Mouse (Mus musculus): ENCODE measurements around the gene Vars. TPM values are rescaled to one million over a fixed set of nuclear protein-coding genes. Genes with fewer than 3 reads are reported as not detected.
"Not testable (repeated sequence)": the region's sequence is repeated elsewhere in the genome, so short reads cannot be mapped to it uniquely, and the experiment has no call there.

The Vars gene
- total RNA-seq, 1 experiment from 2014 or later, result 210 TPM

GRCm38 (mm10) chr17:35021163-35021808, 20.5 kb downstream of the Vars start:
- ATAC-seq (replicated peaks; ENCODE audit: low read depth, poor library complexity, severe bottlenecking), result peak; percentile 53

GRCm38 (mm10) chr17:35021842-35022477, 21.2 kb downstream of the Vars start:
- peak; percentile 67 for ATAC-seq (replicated peaks; ENCODE audit: low read depth, poor library complexity, severe bottlenecking)

- no peak for ATAC-seq (replicated peaks; ENCODE audit: low read depth, poor library complexity, severe bottlenecking)
Measured at GRCm38 (mm10) chr17:35022541-35023060, 21.8 kb downstream of the Vars start.

GRCm38 (mm10) chr17:35023221-35023620, 22.4 kb downstream of the Vars start:
- no peak for ATAC-seq (replicated peaks; ENCODE audit: low read depth, poor library complexity, severe bottlenecking)

- ATAC-seq (replicated peaks; ENCODE audit: low read depth, poor library complexity, severe bottlenecking), result 0 out of 2 replicates have a peak, but pooled peaks have one; percentile 12
Measured at GRCm38 (mm10) chr17:35023756-35024155, 23.0 kb downstream of the Vars start.

- no peak for ATAC-seq (replicated peaks; ENCODE audit: low read depth, poor library complexity, severe bottlenecking)
Measured at GRCm38 (mm10) chr17:35024261-35024660, 23.5 kb downstream of the Vars start.

- no peak for ATAC-seq (replicated peaks; ENCODE audit: low read depth, poor library complexity, severe bottlenecking)
Measured at GRCm38 (mm10) chr17:35024691-35025488, 24.1 kb downstream of the Vars start.

GRCm38 (mm10) chr17:35026206-35026605, 25.4 kb downstream of the Vars start:
- no peak for ATAC-seq (replicated peaks; ENCODE audit: low read depth, poor library complexity, severe bottlenecking)

- ATAC-seq (replicated peaks; ENCODE audit: low read depth, poor library complexity, severe bottlenecking), result no peak
Measured at GRCm38 (mm10) chr17:35027277-35028068, 26.7 kb downstream of the Vars start, which contains the start of gene Sapcd1. Sapcd1 (minus strand) TSS chr17:35028016.

GRCm38 (mm10) chr17:35028315-35028714, 27.5 kb downstream of the Vars start:
- ATAC-seq (replicated peaks; ENCODE audit: low read depth, poor library complexity, severe bottlenecking), result no peak

- ATAC-seq (replicated peaks; ENCODE audit: low read depth, poor library complexity, severe bottlenecking), result peak; percentile 67
Measured at GRCm38 (mm10) chr17:35029691-35030532, 29.1 kb downstream of the Vars start.

GRCm38 (mm10) chr17:35031272-35031671, 30.5 kb downstream of the Vars start:
- ATAC-seq (replicated peaks; ENCODE audit: low read depth, poor library complexity, severe bottlenecking), result no peak

GRCm38 (mm10) chr17:35031880-35032279, 31.1 kb downstream of the Vars start:
- ATAC-seq (replicated peaks; ENCODE audit: low read depth, poor library complexity, severe bottlenecking), result no peak

GRCm38 (mm10) chr17:35032323-35032870, 31.6 kb downstream of the Vars start:
- ATAC-seq (replicated peaks; ENCODE audit: low read depth, poor library complexity, severe bottlenecking), result 0 out of 2 replicates have a peak, but pooled peaks have one; percentile 19

- not testable (repeated sequence) for ATAC-seq (replicated peaks; ENCODE audit: low read depth, poor library complexity, severe bottlenecking)
Measured at GRCm38 (mm10) chr17:35033703-35034102, 32.9 kb downstream of the Vars start.

GRCm38 (mm10) chr17:35034896-35035295, 34.1 kb downstream of the Vars start:
- ATAC-seq (replicated peaks; ENCODE audit: low read depth, poor library complexity, severe bottlenecking), result no peak

- no peak for ATAC-seq (replicated peaks; ENCODE audit: low read depth, poor library complexity, severe bottlenecking)
Measured at GRCm38 (mm10) chr17:35039121-35039873, 38.5 kb downstream of the Vars start.

- ATAC-seq (replicated peaks; ENCODE audit: low read depth, poor library complexity, severe bottlenecking), result no peak
Measured at GRCm38 (mm10) chr17:35043794-35044193, 43.0 kb downstream of the Vars start.
